Mouse (Mus musculus): ENCODE results near the gene Kdm5c. TPM values are rescaled to one million over a fixed set of nuclear protein-coding genes. Genes with fewer than 3 reads are reported as not detected.

Kdm5c gene
- polyA plus RNA-seq, 1 experiment from 2014 or later, result 9.8 TPM

- Histone ChIP-seq H3K36me3 (replicated peaks; ENCODE audit: insufficient read depth, low read length) (no peaks in the 10 kb centered on the region), H3K4me1 (ENCODE audit: insufficient read depth) (no peaks in the 10 kb centered on the region), H3K9me3 (ENCODE audit: low read length) (no peaks in the 10 kb centered on the region), H3K9ac (replicated peaks) (no peak overlapping the region), H3K4me3 (ENCODE audit: low read depth, low read length) (no peak overlapping the region), H3K27ac (ENCODE audit: low read depth) (no peak overlapping the region), H3K4me2 (ENCODE audit: low read depth, low read length) (no peak overlapping the region), H3K27me3 (ENCODE audit: insufficient read depth, low read length) (no peaks in the 10 kb centered on the region)
- DNase-seq (no peak), ATAC-seq (no peak)
- WGBS (ENCODE audit: insufficient replicate concordance), result 44% methylated on average over 5 of the region's 8 CpGs
- TF ChIP-seq EP300 (IDR thresholded peaks at IDR 0.05; ENCODE audit: low read depth) (no peak), CTCF (IDR thresholded peaks at IDR 0.05; ENCODE audit: low read depth) (no peak)
These were observed 30.3 kb upstream of the Kdm5c start for GRCm38 (mm10) chrX:152202422-152203103.

DNA sequence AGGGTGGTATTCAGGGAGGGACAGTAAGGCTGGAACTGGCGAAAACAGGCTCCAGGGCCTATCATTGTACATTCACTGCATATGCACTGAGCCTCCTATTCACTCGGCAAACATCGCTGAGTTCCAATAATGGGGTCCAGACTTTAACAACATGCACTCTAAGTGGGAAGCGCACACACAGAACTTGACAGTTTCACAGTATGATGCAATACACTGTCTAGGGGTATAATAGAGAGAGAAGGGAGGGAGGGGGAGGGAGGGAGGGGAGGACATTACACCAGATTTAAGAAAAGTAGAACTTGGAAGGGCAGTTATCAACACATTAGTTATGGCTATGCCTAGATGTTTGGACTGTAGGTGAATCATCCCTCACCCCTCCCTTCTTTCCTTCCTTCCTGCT lies 29.6 kb upstream of the Kdm5c start:
- no peak overlapping the region for H3K4me2 ChIP-seq (ENCODE audit: low read depth, low read length)
- H3K27me3 ChIP-seq (ENCODE audit: insufficient read depth, low read length), result no peaks in the 10 kb centered on the region
- no peaks in the 10 kb centered on the region for H3K9me3 ChIP-seq (ENCODE audit: low read length)
- DNase-seq (no peak), ATAC-seq (no peak)
- TF ChIP-seq EP300 (IDR thresholded peaks at IDR 0.05; ENCODE audit: low read depth) (no peak), CTCF (IDR thresholded peaks at IDR 0.05; ENCODE audit: low read depth) (no peak)
- no peaks in the 10 kb centered on the region for H3K4me1 ChIP-seq (ENCODE audit: insufficient read depth)
- H3K36me3 ChIP-seq (replicated peaks; ENCODE audit: insufficient read depth, low read length), result no peaks in the 10 kb centered on the region
- no peak overlapping the region for H3K4me3 ChIP-seq (ENCODE audit: low read depth, low read length)
- no peak overlapping the region for H3K9ac ChIP-seq (replicated peaks)
- 68% methylated on average over 4 of the region's 4 CpGs for WGBS (ENCODE audit: insufficient replicate concordance)
- H3K27ac ChIP-seq (ENCODE audit: low read depth), result no peak overlapping the region

- WGBS (ENCODE audit: insufficient replicate concordance), result 77% methylated on average over 1 of the region's 1 CpGs
- no peaks in the 10 kb centered on the region for H3K27me3 ChIP-seq (ENCODE audit: insufficient read depth, low read length)
- H3K9ac ChIP-seq (replicated peaks), result no peak overlapping the region
- no peak overlapping the region for H3K27ac ChIP-seq (ENCODE audit: low read depth)
- DNase-seq (no peak), ATAC-seq (no peak)
- no peak overlapping the region for H3K4me3 ChIP-seq (ENCODE audit: low read depth, low read length)
- no peaks in the 10 kb centered on the region for H3K4me1 ChIP-seq (ENCODE audit: insufficient read depth)
- TF ChIP-seq EP300 (IDR thresholded peaks at IDR 0.05; ENCODE audit: low read depth) (no peak), CTCF (IDR thresholded peaks at IDR 0.05; ENCODE audit: low read depth) (no peak)
- H3K36me3 ChIP-seq (replicated peaks; ENCODE audit: insufficient read depth, low read length), result no peaks in the 10 kb centered on the region
- no peaks in the 10 kb centered on the region for H3K9me3 ChIP-seq (ENCODE audit: low read length)
- no peak overlapping the region for H3K4me2 ChIP-seq (ENCODE audit: low read depth, low read length)
These were observed 27.3 kb upstream of the Kdm5c start for GRCm38 (mm10) chrX:152205486-152205885.

GRCm38 (mm10) chrX:152214703-152215102 lies 18.1 kb upstream of the Kdm5c start:
- whole genome bisulfite sequencing (ENCODE audit: insufficient replicate concordance), result 59% methylated on average over 1 of the region's 1 CpGs
- Histone ChIP-seq H3K4me2 (ENCODE audit: low read depth, low read length) (no peak overlapping the region), H3K36me3 (replicated peaks; ENCODE audit: insufficient read depth, low read length) (no peaks in the 10 kb centered on the region), H3K4me1 (ENCODE audit: insufficient read depth) (no peaks in the 10 kb centered on the region), H3K4me3 (ENCODE audit: low read depth, low read length) (no peak overlapping the region), H3K9me3 (ENCODE audit: low read length) (no peaks in the 10 kb centered on the region), H3K27ac (ENCODE audit: low read depth) (no peak overlapping the region), H3K27me3 (ENCODE audit: insufficient read depth, low read length) (0 out of 2 replicates have a peak, but pooled peaks cover 3% of the 10 kb centered on the region), H3K9ac (replicated peaks) (no peak overlapping the region)
- ATAC-seq, result no peak
- DNase-seq, result no peak
- no peak for TF ChIP-seq EP300 (IDR thresholded peaks at IDR 0.05; ENCODE audit: low read depth)
- TF ChIP-seq CTCF (IDR thresholded peaks at IDR 0.05; ENCODE audit: low read depth), result no peak

DNA sequence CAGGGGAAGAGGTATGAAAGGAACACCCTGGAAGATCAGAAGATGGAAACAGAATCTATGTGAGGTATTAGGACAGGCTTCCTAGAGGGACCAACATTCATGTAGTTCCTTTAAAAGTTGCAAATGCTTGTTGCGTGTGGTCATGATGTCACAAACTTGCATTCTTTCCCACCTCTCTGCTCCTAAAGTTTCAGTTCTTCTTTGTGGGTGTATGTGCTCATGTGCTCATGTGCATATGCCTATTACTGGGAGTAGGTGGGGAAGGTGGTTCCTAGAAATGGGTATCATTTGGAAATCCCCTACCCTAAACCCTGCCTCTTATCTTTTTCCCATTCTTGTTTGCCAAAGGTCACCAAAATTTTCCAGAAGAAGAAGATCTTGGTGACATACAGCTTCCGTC lies 14.3 kb upstream of the Kdm5c start:
- H3K4me2 ChIP-seq (ENCODE audit: low read depth, low read length), result no peak overlapping the region
- no peaks in the 10 kb centered on the region for H3K4me1 ChIP-seq (ENCODE audit: insufficient read depth)
- no peak overlapping the region for H3K4me3 ChIP-seq (ENCODE audit: low read depth, low read length)
- peaks cover 4% of the 10 kb centered on the region; the same call in 1 of the 2 replicates for H3K27me3 ChIP-seq (ENCODE audit: insufficient read depth, low read length)
- H3K27ac ChIP-seq (ENCODE audit: low read depth), result no peak overlapping the region
- no peaks in the 10 kb centered on the region for H3K36me3 ChIP-seq (replicated peaks; ENCODE audit: insufficient read depth, low read length)
- DNase-seq (no peak), ATAC-seq (no peak)
- WGBS (ENCODE audit: insufficient replicate concordance), result 78% methylated on average over 2 of the region's 2 CpGs
- H3K9me3 ChIP-seq (ENCODE audit: low read length), result no peaks in the 10 kb centered on the region
- no peak for TF ChIP-seq EP300 (IDR thresholded peaks at IDR 0.05; ENCODE audit: low read depth)
- no peak for TF ChIP-seq CTCF (IDR thresholded peaks at IDR 0.05; ENCODE audit: low read depth)
- H3K9ac ChIP-seq (replicated peaks), result no peak overlapping the region

GRCm38 (mm10) chrX:152221721-152222120 lies 11.1 kb upstream of the Kdm5c start:
- TF ChIP-seq EP300 (IDR thresholded peaks at IDR 0.05; ENCODE audit: low read depth), result no peak
- no peak for TF ChIP-seq CTCF (IDR thresholded peaks at IDR 0.05; ENCODE audit: low read depth)
- H3K4me1 ChIP-seq (ENCODE audit: insufficient read depth), result no peaks in the 10 kb centered on the region
- no peak overlapping the region for H3K9ac ChIP-seq (replicated peaks)
- no peaks in the 10 kb centered on the region for H3K36me3 ChIP-seq (replicated peaks; ENCODE audit: insufficient read depth, low read length)
- no peak overlapping the region for H3K4me2 ChIP-seq (ENCODE audit: low read depth, low read length)
- H3K4me3 ChIP-seq (ENCODE audit: low read depth, low read length), result no peak overlapping the region
- H3K27ac ChIP-seq (ENCODE audit: low read depth), result no peak overlapping the region
- H3K27me3 ChIP-seq (ENCODE audit: insufficient read depth, low read length), result peaks cover 4% of the 10 kb centered on the region; the same call in 1 of the 2 replicates
- no peaks in the 10 kb centered on the region for H3K9me3 ChIP-seq (ENCODE audit: low read length)
- WGBS (ENCODE audit: insufficient replicate concordance), result 89% methylated on average over 4 of the region's 4 CpGs
- DNase-seq, result no peak
- no peak for ATAC-seq
